Mouse (Mus musculus) layer of hippocampus, adult 8-10 months (tissue): ENCODE measurements around the gene Hfe2. TPM values are rescaled to one million over a fixed set of nuclear protein-coding genes. Genes with fewer than 3 reads are reported as not detected.
"Not testable (repeated sequence)": the region's sequence is repeated elsewhere in the genome, so short reads cannot be mapped to it uniquely, and the experiment has no call there.

Experiments
- DNase-seq, 2 experiments: peaks; one replicate each; pipeline ENCODE4 v3.0.0; 2022; ENCODE audit warnings: low spot score in 2 of 2
- total RNA-seq, 4 experiments: library from RNA; stranded (reverse); gene quantifications; 2 replicates each; pipeline ENCODE4 v1.2.4; 2022

Gene Hfe2
- total RNA-seq, 4 experiments from 2014 or later: 0.16 to 0.22 TPM; not detected in 2

GRCm38 (mm10) chr3:96496216-96496615, 28.8 kb upstream of the Hfe2 start:
- no peak for DNase-seq

DNA sequence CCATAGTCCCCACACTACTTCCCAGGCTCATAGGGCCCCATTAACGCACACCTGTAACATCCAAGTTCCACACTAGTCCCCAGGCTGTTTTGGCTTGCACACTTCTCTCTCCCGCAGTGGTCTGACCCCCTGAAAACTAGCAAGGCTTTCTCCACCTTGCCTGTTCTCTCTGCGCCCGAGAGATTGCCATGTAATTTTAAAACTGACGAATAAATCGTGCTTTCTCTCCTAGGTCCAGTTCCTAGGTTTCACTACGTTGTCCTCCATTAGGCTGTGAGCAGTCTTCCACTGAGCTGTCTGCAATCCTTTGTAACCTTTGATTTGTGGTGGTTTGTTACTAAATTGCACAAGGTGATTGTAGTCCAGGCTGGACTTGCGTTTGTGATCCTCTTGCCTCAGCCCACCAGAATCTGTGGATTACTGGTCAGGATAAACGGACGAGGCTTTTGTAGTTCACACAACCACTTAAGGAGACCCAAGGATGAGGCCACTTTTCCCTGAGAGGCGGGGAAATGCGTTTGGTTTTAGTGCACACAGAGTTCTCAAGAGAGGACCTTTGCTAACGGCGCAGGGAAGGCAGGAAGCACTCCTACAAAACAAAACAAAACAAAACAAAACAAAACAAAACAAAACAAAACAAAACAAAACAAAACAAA, 28.2 kb upstream of the Hfe2 start:
- not testable (repeated sequence) for DNase-seq

DNA sequence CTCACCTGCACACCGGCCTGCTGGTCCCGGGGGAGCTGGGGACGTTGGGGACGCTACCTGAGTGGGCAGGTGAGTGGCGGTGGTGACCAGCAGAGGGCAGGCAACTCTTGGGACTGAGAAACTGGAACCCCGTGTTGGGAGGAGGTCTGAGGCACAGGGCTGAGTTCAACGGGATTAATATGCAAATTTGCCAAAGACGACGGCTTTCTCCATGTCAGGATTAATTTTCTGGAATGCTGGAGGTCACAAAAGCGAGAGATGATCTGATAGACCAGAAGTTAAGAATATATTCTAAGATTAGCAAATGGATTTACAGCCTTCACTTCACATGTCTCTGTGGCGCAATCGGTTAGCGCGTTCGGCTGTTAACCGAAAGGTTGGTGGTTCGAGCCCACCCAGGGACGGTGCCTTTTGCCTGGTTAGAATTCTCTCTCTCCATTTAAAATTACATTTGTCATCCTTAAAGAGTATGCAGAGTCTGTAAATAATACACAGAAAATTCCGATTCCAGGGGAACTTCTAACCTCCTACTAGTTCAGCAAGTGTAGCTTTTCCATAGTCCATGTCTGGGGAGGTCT, 27.4 kb upstream of the Hfe2 start:
- DNase-seq: peak; percentile 67 to 92

- DNase-seq: no peak
Measured at GRCm38 (mm10) chr3:96498476-96499245, 26.3 kb upstream of the Hfe2 start.

DNA sequence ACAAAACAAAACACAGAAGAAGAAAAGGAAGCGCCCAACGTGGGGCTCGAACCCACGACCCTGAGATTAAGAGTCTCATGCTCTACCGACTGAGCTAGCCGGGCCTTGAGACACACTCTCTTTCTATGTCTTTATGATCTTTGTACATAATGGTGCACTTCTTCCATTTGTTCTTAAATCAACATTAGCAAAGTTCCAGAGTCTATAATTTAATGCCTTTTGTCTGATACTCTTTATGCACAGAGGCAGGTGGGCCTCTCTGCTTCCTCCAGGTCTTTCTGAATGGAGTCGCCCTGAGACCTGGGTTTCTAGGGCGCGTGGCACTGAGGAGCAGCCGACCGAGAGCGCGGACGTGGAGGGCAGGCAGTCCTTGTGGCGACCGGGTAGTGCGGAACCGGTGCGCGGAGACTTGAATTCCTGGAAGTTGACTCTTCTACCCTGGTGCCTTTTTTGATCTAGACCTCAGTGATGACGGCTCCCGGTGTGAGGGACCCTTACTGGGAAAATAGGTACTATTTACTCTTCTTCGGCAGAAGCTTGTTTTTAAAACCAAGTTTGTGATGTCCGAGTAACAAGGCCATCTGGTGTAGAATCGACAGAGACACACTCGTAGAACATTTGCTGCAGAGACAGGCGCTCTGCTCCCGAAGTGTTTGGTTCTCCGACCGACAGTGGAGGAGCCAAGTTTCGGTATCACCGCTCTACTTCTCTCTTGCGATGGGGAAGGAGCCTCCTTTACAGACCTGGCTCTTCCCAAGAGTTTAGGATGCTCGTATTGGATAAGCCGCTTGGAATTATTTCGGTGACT, 25.3 kb upstream of the Hfe2 start:
- DNase-seq: peak; percentile 76 to 86

DNA sequence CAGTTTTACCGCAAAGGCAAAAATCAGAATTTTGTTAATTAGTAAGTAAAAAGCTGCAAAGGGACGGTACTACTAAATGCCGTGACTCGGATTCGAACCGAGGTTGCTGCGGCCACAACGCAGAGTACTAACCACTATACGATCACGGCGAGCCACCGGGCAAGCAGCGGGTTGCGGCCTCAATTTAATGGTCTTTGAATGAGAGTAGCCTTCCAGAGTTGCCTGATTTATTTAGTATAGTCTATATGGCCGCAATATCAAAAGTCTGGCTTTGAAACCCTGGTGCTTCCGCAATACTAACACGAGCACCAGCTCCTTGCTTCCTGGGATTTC, 24.7 kb upstream of the Hfe2 start:
- peak; percentile 93 to 99 for DNase-seq

DNA sequence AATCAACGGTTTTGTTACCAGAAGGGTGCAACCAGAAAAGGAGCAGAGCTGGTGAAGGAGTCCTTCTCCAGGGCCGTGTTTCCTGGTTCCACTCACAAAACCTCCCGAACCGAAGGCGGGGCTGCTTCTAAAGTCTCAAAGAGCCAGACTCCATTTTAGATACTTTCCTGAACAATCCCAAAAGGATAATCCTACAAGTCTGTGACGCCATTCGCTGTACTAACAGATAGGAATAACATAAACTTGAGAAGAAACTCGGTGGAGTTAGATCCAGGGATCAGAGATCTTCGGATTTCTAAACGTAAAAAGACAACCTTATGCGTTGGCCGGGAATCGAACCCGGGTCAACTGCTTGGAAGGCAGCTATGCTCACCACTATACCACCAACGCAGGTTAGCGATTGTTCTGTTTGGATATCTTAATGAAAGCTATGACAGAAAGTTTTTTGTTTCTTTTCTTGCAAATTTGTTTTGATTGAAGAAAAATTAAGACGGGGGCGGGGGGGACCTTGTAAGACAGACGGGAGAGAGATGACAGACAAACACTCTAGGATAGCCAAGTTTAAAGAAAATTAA, 24.2 kb upstream of the Hfe2 start:
- DNase-seq: peak; percentile 82 to 93

DNA sequence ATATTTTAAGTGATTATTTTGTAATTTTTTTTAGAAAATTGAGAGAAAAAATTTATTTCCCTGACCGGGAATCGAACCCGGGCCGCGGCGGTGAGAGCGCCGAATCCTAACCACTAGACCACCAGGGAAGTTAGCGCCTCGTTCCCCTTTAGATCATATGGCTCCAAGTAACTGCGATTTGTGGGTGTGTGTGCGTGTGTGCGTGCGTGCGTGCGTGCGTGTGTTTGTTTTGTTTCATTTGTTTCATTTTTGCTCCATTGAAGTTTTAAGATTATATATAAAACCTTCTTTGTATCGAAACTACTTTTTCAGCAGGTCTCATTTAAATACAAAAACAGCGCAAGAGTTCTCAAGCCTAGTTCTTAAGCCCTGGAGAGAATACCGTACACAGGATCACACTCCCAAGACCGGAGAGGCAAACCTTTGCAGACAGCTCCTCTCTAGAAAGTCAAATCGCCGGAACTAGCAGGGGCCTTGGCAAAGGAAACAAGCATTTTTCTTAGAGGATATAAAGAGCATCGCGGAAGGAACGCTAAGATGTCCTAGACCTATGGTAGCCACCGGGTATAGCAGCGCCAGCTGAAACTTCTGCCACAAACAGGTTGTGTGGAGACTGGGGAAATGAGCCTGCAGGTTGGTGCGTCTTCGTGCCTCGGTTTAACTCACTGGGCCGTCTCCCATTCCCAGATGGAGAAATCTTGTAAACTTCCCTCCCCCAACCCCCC, 23.4 kb upstream of the Hfe2 start:
- DNase-seq: peak; percentile 80 to 92

GRCm38 (mm10) chr3:96502181-96503082, 22.5 kb upstream of the Hfe2 start:
- DNase-seq: no peak

GRCm38 (mm10) chr3:96503083-96503450, 21.9 kb upstream of the Hfe2 start:
- DNase-seq: peak in 1 of 2 experiments; percentile 68

DNA sequence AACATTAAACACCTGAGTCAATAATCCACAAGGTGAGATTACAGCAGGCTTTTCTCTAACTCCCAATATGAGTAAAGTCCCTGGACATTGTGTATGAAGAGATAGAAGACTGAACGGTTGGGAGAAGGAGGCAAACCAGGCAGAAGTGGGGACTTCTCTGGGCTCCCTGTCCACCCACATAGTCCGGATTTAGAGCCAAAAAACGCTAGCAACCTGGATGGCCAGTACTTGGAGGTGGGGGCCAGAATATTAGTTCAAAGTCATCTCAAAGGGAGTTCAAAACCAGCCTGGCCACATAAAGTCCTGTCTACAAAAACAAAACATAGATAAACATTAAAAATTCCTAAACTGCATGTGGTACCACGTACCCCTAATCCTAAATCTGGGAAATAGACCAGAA, 21.0 kb upstream of the Hfe2 start:
- DNase-seq: no peak

GRCm38 (mm10) chr3:96504931-96505330, 20.0 kb upstream of the Hfe2 start:
- no peak for DNase-seq

- DNase-seq: no peak
Measured at GRCm38 (mm10) chr3:96506396-96507047, 18.4 kb upstream of the Hfe2 start.

DNA sequence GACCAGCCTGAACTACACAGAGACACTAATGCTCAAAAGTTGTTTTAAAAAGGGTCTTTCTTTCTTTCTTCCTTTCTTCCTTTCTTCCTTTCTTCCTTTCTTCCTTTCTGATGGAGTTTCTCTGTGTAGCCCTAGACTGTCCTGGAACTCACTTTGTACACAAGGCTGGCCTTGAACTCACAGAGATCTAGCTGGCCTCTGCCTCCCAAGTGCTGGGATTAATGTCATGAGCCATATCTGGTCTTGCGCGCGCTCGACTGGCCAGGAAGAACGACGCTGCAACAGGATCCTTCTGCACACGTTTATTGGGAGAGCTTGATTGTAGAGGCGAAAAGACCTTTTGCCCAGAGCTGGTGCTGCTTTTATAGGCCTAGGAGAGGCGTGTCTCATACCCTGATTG, 17.0 kb upstream of the Hfe2 start:
- DNase-seq: not testable (repeated sequence)

DNA sequence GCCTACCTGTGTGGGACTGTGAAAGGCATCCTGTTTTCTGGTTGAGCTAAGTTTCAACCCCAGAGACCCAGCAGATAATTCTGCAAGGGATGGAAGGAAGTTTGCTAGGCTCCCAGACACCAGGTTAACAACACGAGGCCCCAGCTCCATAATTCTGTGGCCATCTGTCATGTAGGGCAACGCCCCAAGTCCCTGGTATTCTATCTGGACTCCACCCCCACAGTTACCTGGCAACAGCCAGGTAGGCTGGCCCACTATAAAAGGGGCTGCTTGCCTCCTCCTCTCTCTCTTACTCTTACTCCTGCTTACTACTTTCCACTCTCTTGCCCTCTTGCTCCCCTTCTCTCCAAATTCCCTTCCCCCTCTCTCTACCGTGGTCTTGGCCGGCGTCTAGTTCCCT, 4.8 kb upstream of the Hfe2 start:
- no peak for DNase-seq

DNA sequence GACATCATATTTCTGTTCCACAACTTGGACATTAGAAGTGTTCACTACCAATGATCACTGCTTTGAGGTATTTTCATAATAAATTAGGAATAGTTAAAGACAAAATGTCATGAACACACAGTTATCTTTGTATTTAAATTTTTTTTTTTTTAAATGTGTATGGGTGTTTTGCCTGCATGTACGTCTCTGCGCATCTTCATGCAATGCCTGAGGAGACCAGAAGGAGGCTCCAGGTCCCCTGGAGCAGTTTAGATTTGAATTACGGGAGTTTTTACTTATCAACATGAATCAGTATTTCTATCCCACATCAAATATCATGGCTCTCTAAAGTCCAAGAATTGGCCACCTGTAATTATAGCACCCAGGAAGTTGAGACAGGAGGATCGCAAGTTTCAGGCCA, 2.8 kb upstream of the Hfe2 start:
- DNase-seq: no peak

GRCm38 (mm10) chr3:96524028-96524810, 753 bp upstream of the Hfe2 start:
- DNase-seq: no peak

- no peak for DNase-seq
Measured at GRCm38 (mm10) chr3:96526013-96526762, 1.2 kb downstream of the Hfe2 start.
